Mouse (Mus musculus): ENCODE data around the gene Mnat1. TPM values are rescaled to one million over a fixed set of nuclear protein-coding genes. Genes with fewer than 3 reads are reported as not detected.

Mnat1 gene
- polyA plus RNA-seq, 1 experiment from 2014 or later, result 35.8 TPM

GRCm38 (mm10) chr12:73218632-73219031, 95.1 kb downstream of the Mnat1 start:
- Histone ChIP-seq H3K27me3 (ENCODE audit: insufficient read depth, low read length) (no peaks in the 10 kb centered on the region), H3K4me3 (ENCODE audit: low read length) (no peak overlapping the region), H3K4me1 (ENCODE audit: insufficient read depth, low read length) (no peaks in the 10 kb centered on the region), H3K9ac (replicated peaks; ENCODE audit: low read length) (no peak overlapping the region), H3K9me3 (ENCODE audit: low read length) (0 out of 2 replicates have a peak, but pooled peaks cover 2% of the 10 kb centered on the region), H3K36me3 (ENCODE audit: insufficient read depth, low read length) (peaks cover 11% of the 10 kb centered on the region), H3K27ac (ENCODE audit: low read length) (no peak overlapping the region), H3K4me2 (replicated peaks; ENCODE audit: low read depth, low read length) (no peak overlapping the region)
- 91% methylated on average over 5 of the region's 5 CpGs for WGBS
- ATAC-seq (ENCODE audit: low FRiP score, low TSS enrichment), result no peak

- H3K4me3 ChIP-seq (ENCODE audit: low read length), result no peak overlapping the region
- H3K4me2 ChIP-seq (replicated peaks; ENCODE audit: low read depth, low read length), result no peak overlapping the region
- H3K27me3 ChIP-seq (ENCODE audit: insufficient read depth, low read length), result no peaks in the 10 kb centered on the region
- H3K9me3 ChIP-seq (ENCODE audit: low read length), result 0 out of 2 replicates have a peak, but pooled peaks cover 2% of the 10 kb centered on the region
- no peaks in the 10 kb centered on the region for H3K4me1 ChIP-seq (ENCODE audit: insufficient read depth, low read length)
- no peak for ATAC-seq (ENCODE audit: low FRiP score, low TSS enrichment)
- H3K9ac ChIP-seq (replicated peaks; ENCODE audit: low read length), result no peak overlapping the region
- 89% methylated on average over 3 of the region's 3 CpGs for WGBS
- H3K36me3 ChIP-seq (ENCODE audit: insufficient read depth, low read length), result peaks cover 11% of the 10 kb centered on the region
- H3K27ac ChIP-seq (ENCODE audit: low read length), result no peak overlapping the region
These were observed 97.7 kb downstream of the Mnat1 start for GRCm38 (mm10) chr12:73221235-73221634.

GRCm38 (mm10) chr12:73223872-73224271, 100.4 kb downstream of the Mnat1 start:
- peaks cover 8% of the 10 kb centered on the region for H3K36me3 ChIP-seq (ENCODE audit: insufficient read depth, low read length)
- no peaks in the 10 kb centered on the region for H3K4me1 ChIP-seq (ENCODE audit: insufficient read depth, low read length)
- H3K4me2 ChIP-seq (replicated peaks; ENCODE audit: low read depth, low read length), result no peak overlapping the region
- no peak for ATAC-seq (ENCODE audit: low FRiP score, low TSS enrichment)
- no peak overlapping the region for H3K4me3 ChIP-seq (ENCODE audit: low read length)
- H3K27me3 ChIP-seq (ENCODE audit: insufficient read depth, low read length), result no peaks in the 10 kb centered on the region
- no peak overlapping the region for H3K9ac ChIP-seq (replicated peaks; ENCODE audit: low read length)
- WGBS, result 68% methylated on average over 6 of the region's 6 CpGs
- H3K9me3 ChIP-seq (ENCODE audit: low read length), result no peaks in the 10 kb centered on the region
- no peak overlapping the region for H3K27ac ChIP-seq (ENCODE audit: low read length)

GRCm38 (mm10) chr12:73228427-73228826, 104.9 kb downstream of the Mnat1 start:
- Histone ChIP-seq H3K4me1 (ENCODE audit: insufficient read depth, low read length) (no peaks in the 10 kb centered on the region), H3K36me3 (ENCODE audit: insufficient read depth, low read length) (no peaks in the 10 kb centered on the region), H3K27ac (ENCODE audit: low read length) (no peak overlapping the region), H3K27me3 (ENCODE audit: insufficient read depth, low read length) (no peaks in the 10 kb centered on the region), H3K4me3 (ENCODE audit: low read length) (no peak overlapping the region), H3K9me3 (ENCODE audit: low read length) (no peaks in the 10 kb centered on the region), H3K9ac (replicated peaks; ENCODE audit: low read length) (no peak overlapping the region), H3K4me2 (replicated peaks; ENCODE audit: low read depth, low read length) (no peak overlapping the region)
- ATAC-seq (ENCODE audit: low FRiP score, low TSS enrichment), result no peak
- 92% methylated on average over 3 of the region's 3 CpGs for whole genome bisulfite sequencing

- Histone ChIP-seq H3K36me3 (ENCODE audit: insufficient read depth, low read length) (no peaks in the 10 kb centered on the region), H3K9ac (replicated peaks; ENCODE audit: low read length) (no peak overlapping the region), H3K4me2 (replicated peaks; ENCODE audit: low read depth, low read length) (no peak overlapping the region), H3K9me3 (ENCODE audit: low read length) (no peaks in the 10 kb centered on the region), H3K4me3 (ENCODE audit: low read length) (no peak overlapping the region), H3K4me1 (ENCODE audit: insufficient read depth, low read length) (no peaks in the 10 kb centered on the region), H3K27ac (ENCODE audit: low read length) (no peak overlapping the region), H3K27me3 (ENCODE audit: insufficient read depth, low read length) (no peaks in the 10 kb centered on the region)
- no peak for ATAC-seq (ENCODE audit: low FRiP score, low TSS enrichment)
These were observed 106.7 kb downstream of the Mnat1 start for GRCm38 (mm10) chr12:73230196-73230595.

- Histone ChIP-seq H3K27ac (ENCODE audit: low read length) (no peak overlapping the region), H3K4me2 (replicated peaks; ENCODE audit: low read depth, low read length) (no peak overlapping the region), H3K9me3 (ENCODE audit: low read length) (no peaks in the 10 kb centered on the region), H3K9ac (replicated peaks; ENCODE audit: low read length) (no peak overlapping the region), H3K4me3 (ENCODE audit: low read length) (no peak overlapping the region), H3K4me1 (ENCODE audit: insufficient read depth, low read length) (no peaks in the 10 kb centered on the region), H3K27me3 (ENCODE audit: insufficient read depth, low read length) (no peaks in the 10 kb centered on the region), H3K36me3 (ENCODE audit: insufficient read depth, low read length) (no peaks in the 10 kb centered on the region)
- no peak for ATAC-seq (ENCODE audit: low FRiP score, low TSS enrichment)
These were observed 108.0 kb downstream of the Mnat1 start for GRCm38 (mm10) chr12:73231552-73231951.

- no peak for ATAC-seq (ENCODE audit: low FRiP score, low TSS enrichment)
- no peak overlapping the region for H3K27ac ChIP-seq (ENCODE audit: low read length)
- H3K36me3 ChIP-seq (ENCODE audit: insufficient read depth, low read length), result no peaks in the 10 kb centered on the region
- H3K27me3 ChIP-seq (ENCODE audit: insufficient read depth, low read length), result no peaks in the 10 kb centered on the region
- H3K4me1 ChIP-seq (ENCODE audit: insufficient read depth, low read length), result no peaks in the 10 kb centered on the region
- H3K4me2 ChIP-seq (replicated peaks; ENCODE audit: low read depth, low read length), result no peak overlapping the region
- H3K4me3 ChIP-seq (ENCODE audit: low read length), result no peak overlapping the region
- H3K9me3 ChIP-seq (ENCODE audit: low read length), result no peaks in the 10 kb centered on the region
- no peak overlapping the region for H3K9ac ChIP-seq (replicated peaks; ENCODE audit: low read length)
- 65% methylated on average over 2 of the region's 2 CpGs for WGBS
These were observed 109.1 kb downstream of the Mnat1 start for GRCm38 (mm10) chr12:73232586-73232985.

- no peak overlapping the region for H3K4me3 ChIP-seq (ENCODE audit: low read length)
- 78% methylated on average over 10 of the region's 10 CpGs for WGBS
These were observed 118.4 kb downstream of the Mnat1 start for GRCm38 (mm10) chr12:73241960-73242359.

GRCm38 (mm10) chr12:73245687-73246086, 122.2 kb downstream of the Mnat1 start:
- no peaks in the 10 kb centered on the region for H3K4me1 ChIP-seq (ENCODE audit: insufficient read depth, low read length)
- H3K27me3 ChIP-seq (ENCODE audit: insufficient read depth, low read length), result no peaks in the 10 kb centered on the region
- H3K4me3 ChIP-seq (ENCODE audit: low read length), result no peak overlapping the region
- no peak overlapping the region for H3K27ac ChIP-seq (ENCODE audit: low read length)
- 69% methylated on average over 5 of the region's 5 CpGs for WGBS
- no peak overlapping the region for H3K4me2 ChIP-seq (replicated peaks; ENCODE audit: low read depth, low read length)
- no peak overlapping the region for H3K9ac ChIP-seq (replicated peaks; ENCODE audit: low read length)
- no peaks in the 10 kb centered on the region for H3K36me3 ChIP-seq (ENCODE audit: insufficient read depth, low read length)
- no peaks in the 10 kb centered on the region for H3K9me3 ChIP-seq (ENCODE audit: low read length)
- no peak for ATAC-seq (ENCODE audit: low FRiP score, low TSS enrichment)

More at GRCm38 (mm10) chr12:73241960-73242359, 118.4 kb downstream of the Mnat1 start:
- Histone ChIP-seq H3K4me1 (ENCODE audit: insufficient read depth, low read length) (no peaks in the 10 kb centered on the region), H3K4me2 (replicated peaks; ENCODE audit: low read depth, low read length) (no peak overlapping the region), H3K9me3 (ENCODE audit: low read length) (no peaks in the 10 kb centered on the region), H3K27ac (ENCODE audit: low read length) (no peak overlapping the region), H3K27me3 (ENCODE audit: insufficient read depth, low read length) (no peaks in the 10 kb centered on the region), H3K9ac (replicated peaks; ENCODE audit: low read length) (no peak overlapping the region), H3K36me3 (ENCODE audit: insufficient read depth, low read length) (no peaks in the 10 kb centered on the region)
- no peak for ATAC-seq (ENCODE audit: low FRiP score, low TSS enrichment)

- no peaks in the 10 kb centered on the region for H3K4me1 ChIP-seq (ENCODE audit: insufficient read depth, low read length)
- 64% methylated on average over 2 of the region's 2 CpGs for WGBS
- no peak for ATAC-seq (ENCODE audit: low FRiP score, low TSS enrichment)
- H3K4me2 ChIP-seq (replicated peaks; ENCODE audit: low read depth, low read length), result no peak overlapping the region
- H3K27me3 ChIP-seq (ENCODE audit: insufficient read depth, low read length), result no peaks in the 10 kb centered on the region
- H3K27ac ChIP-seq (ENCODE audit: low read length), result no peak overlapping the region
- no peak overlapping the region for H3K4me3 ChIP-seq (ENCODE audit: low read length)
- no peaks in the 10 kb centered on the region for H3K9me3 ChIP-seq (ENCODE audit: low read length)
- 0 out of 2 replicates have a peak, but pooled peaks cover 3% of the 10 kb centered on the region for H3K36me3 ChIP-seq (ENCODE audit: insufficient read depth, low read length)
- H3K9ac ChIP-seq (replicated peaks; ENCODE audit: low read length), result no peak overlapping the region
These were observed 131.5 kb downstream of the Mnat1 start for GRCm38 (mm10) chr12:73255006-73255405.

All from kidney, embryonic 16.5 days (tissue).